Mouse (Mus musculus): Measurements from ENCODE around the gene Smim26. TPM values are rescaled to one million over a fixed set of nuclear protein-coding genes. Genes with fewer than 3 reads are reported as not detected.

Smim26 gene
- total and polyA plus RNA-seq, 3 experiments: 16.4 to 28.6 TPM; not detected in 1

DNA sequence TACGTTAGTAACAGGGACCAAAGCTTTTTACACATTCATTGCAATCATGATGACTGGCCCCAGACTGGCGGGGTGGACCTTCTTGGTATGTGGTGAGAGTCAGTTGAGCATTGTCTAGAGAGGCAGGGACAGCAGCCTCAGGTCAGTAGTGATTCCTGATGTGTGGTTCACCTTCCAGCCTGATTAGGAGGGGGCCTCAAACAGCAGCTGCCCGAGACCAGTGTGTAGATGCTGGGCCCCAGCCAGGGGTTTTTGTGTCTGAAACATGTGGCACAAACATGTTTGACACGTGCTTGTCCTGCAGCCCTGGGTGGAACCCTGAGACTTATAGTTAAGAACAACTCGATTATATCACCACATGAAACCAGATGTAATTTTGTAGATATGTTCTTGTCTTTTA lies 40.4 kb downstream of the Smim26 start:
- TF ChIP-seq MAFK (IDR thresholded peaks at IDR 0.05; ENCODE audit: borderline replicate concordance, low read depth, low read length) (no peak), POLR2A (IDR thresholded peaks at IDR 0.05; ENCODE audit: control insufficient read depth in 1 of 2, insufficient read depth in 1 of 2, low read depth in 1 of 2, low read length in 2 of 2, poor library complexity in 1 of 2) (no peak), GABPA (IDR thresholded peaks at IDR 0.05; ENCODE audit: low read depth, low read length) (no peak)
- no peaks in the 10 kb centered on the region for H3K36me3 ChIP-seq (ENCODE audit: control insufficient read depth in 1 of 2, insufficient read depth in 2 of 2, low read length in 2 of 2)

DNA sequence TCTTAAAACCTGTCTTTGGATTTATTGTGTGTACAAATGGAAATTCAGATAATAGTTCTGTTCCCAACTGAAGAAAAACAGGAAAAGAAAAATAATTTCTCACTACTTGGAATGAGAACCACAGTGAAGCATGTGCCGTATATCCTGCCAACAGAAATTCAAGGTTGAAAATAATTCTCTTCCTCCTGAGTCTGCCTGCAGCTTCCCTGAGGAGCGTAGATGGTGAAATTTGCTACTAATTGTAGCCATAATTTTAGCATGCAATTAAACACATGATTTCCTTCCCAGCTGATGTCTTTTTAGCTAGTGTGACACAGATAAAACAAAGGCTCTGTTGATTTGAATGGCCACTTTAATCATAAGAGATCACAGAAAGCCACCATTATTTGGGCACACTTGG lies 40.9 kb downstream of the Smim26 start:
- Histone ChIP-seq H3K9me3 (replicated peaks; ENCODE audit: insufficient read depth, low read length) (no peaks in the 10 kb centered on the region), H3K4me3 (ENCODE audit: control insufficient read depth in 1 of 2, insufficient read depth in 1 of 2, low read depth in 2 of 2, low read length in 2 of 2) (no peak overlapping the region), H3K4me1 (ENCODE audit: control insufficient read depth in 1 of 2, insufficient read depth in 2 of 2, low read length in 2 of 2) (no peaks in the 10 kb centered on the region), H3K79me2 (ENCODE audit: control insufficient read depth, insufficient read depth, low read length, poor library complexity) (no peaks in the 10 kb centered on the region), H3K27ac (ENCODE audit: control insufficient read depth, low read depth, low read length) (no peak overlapping the region), H3K27me3 (ENCODE audit: control insufficient read depth in 1 of 2, insufficient read depth in 2 of 2, low read length in 2 of 2) (no peaks in the 10 kb centered on the region), H3K9ac (ENCODE audit: control insufficient read depth, low read depth, low read length, poor library complexity, severe bottlenecking) (no peak overlapping the region), H3K36me3 (ENCODE audit: control insufficient read depth in 1 of 2, insufficient read depth in 2 of 2, low read length in 2 of 2) (no peaks in the 10 kb centered on the region)
- TF ChIP-seq ZMIZ1 (IDR thresholded peaks at IDR 0.05; ENCODE audit: low read depth, low read length): no peak
- TF ChIP-seq MYC (IDR thresholded peaks at IDR 0.05; ENCODE audit: low read depth, low read length): no peak
- TF ChIP-seq E2F4 (IDR thresholded peaks at IDR 0.05; ENCODE audit: borderline replicate concordance, low read depth, low read length): no peak
- TF ChIP-seq RAD21 (IDR thresholded peaks at IDR 0.05; ENCODE audit: low read depth, low read length): no peak
- TF ChIP-seq GATA1 (IDR thresholded peaks at IDR 0.05; ENCODE audit: low read depth, low read length): no peak
- DNase-seq (ENCODE audit: low read depth, low spot score): no peak

More for the DNA sequence above, 40.4 kb downstream of the Smim26 start:
- DNase-seq (ENCODE audit: low read depth, low spot score): no peak
- Histone ChIP-seq H3K27me3 (ENCODE audit: control insufficient read depth in 1 of 2, insufficient read depth in 2 of 2, low read length in 2 of 2) (no peaks in the 10 kb centered on the region), H3K9ac (ENCODE audit: control insufficient read depth, low read depth, low read length, poor library complexity, severe bottlenecking) (no peak overlapping the region), H3K79me2 (ENCODE audit: control insufficient read depth, insufficient read depth, low read length, poor library complexity) (no peaks in the 10 kb centered on the region), H3K9me3 (replicated peaks; ENCODE audit: insufficient read depth, low read length) (no peaks in the 10 kb centered on the region), H3K4me1 (ENCODE audit: control insufficient read depth in 1 of 2, insufficient read depth in 2 of 2, low read length in 2 of 2) (no peaks in the 10 kb centered on the region), H3K27ac (ENCODE audit: control insufficient read depth, low read depth, low read length) (no peak overlapping the region), H3K4me3 (ENCODE audit: control insufficient read depth in 1 of 2, insufficient read depth in 1 of 2, low read depth in 2 of 2, low read length in 2 of 2) (no peak overlapping the region)

GRCm38 (mm10) chr2:144635644-144636320 lies 41.9 kb downstream of the Smim26 start:
- no peaks in the 10 kb centered on the region for H3K36me3 ChIP-seq (ENCODE audit: control insufficient read depth in 1 of 2, insufficient read depth in 2 of 2, low read length in 2 of 2)
- H3K4me3 ChIP-seq (ENCODE audit: control insufficient read depth in 1 of 2, insufficient read depth in 1 of 2, low read depth in 2 of 2, low read length in 2 of 2): no peak overlapping the region
- H3K9me3 ChIP-seq (replicated peaks; ENCODE audit: insufficient read depth, low read length): no peaks in the 10 kb centered on the region
- H3K27ac ChIP-seq (ENCODE audit: control insufficient read depth, low read depth, low read length): no peak overlapping the region
- no peaks in the 10 kb centered on the region for H3K79me2 ChIP-seq (ENCODE audit: control insufficient read depth, insufficient read depth, low read length, poor library complexity)
- TF ChIP-seq RAD21 (IDR thresholded peaks at IDR 0.05; ENCODE audit: low read depth, low read length) (peak; percentile 75), TAL1 (IDR thresholded peaks at IDR 0.05; ENCODE audit: low read length) (no peak), SMC3 (IDR thresholded peaks at IDR 0.05; ENCODE audit: low read depth, low read length) (peak; percentile 69), ZC3H11A (IDR thresholded peaks at IDR 0.05; ENCODE audit: low read depth, low read length) (peak; percentile 17; the same call in 1 of the 2 replicates), HCFC1 (IDR thresholded peaks at IDR 0.05; ENCODE audit: low read depth, low read length) (no peak), CTCF (IDR thresholded peaks at IDR 0.05 in 2 of 3, conservative IDR thresholded peaks at IDR 0.05 in 1 of 3; ENCODE audit: control insufficient read depth in 1 of 3, insufficient read depth in 1 of 3, low read depth in 2 of 3, low read length in 3 of 3, poor library complexity in 1 of 3, severe bottlenecking in 1 of 3) (peak; percentile 79 to 97 (median 83))
- no peaks in the 10 kb centered on the region for H3K4me1 ChIP-seq (ENCODE audit: control insufficient read depth in 1 of 2, insufficient read depth in 2 of 2, low read length in 2 of 2)
- no peaks in the 10 kb centered on the region for H3K27me3 ChIP-seq (ENCODE audit: control insufficient read depth in 1 of 2, insufficient read depth in 2 of 2, low read length in 2 of 2)
- DNase-seq (ENCODE audit: low read depth, low spot score): peak; percentile 69
- no peak overlapping the region for H3K9ac ChIP-seq (ENCODE audit: control insufficient read depth, low read depth, low read length, poor library complexity, severe bottlenecking)

Measured in MEL (cell line).